Mouse (Mus musculus) heart, postnatal 0 days (tissue): Measurements from ENCODE around the gene Tcf21. TPM values are rescaled to one million over a fixed set of nuclear protein-coding genes. Genes with fewer than 3 reads are reported as not detected.

Experiments
- ATAC-seq: fragments of 200-750 bp; cut with Nextera tagmentation; 2 replicates; pipeline ENCODE4 v1.8.0; 2017; ENCODE audit warnings: low read depth, moderate number of reproducible peaks, moderate library complexity; ENCODE audit not compliant: insufficient read depth
- DNase-seq: peaks from one replicate; pipeline ENCODE4 v3.0.0-alpha.2; 2016; ENCODE audit warnings: low spot score
- H3K27ac ChIP-seq: fragments of 300-500 bp; sonication (generic); 2 replicates; pipeline ENCODE4 v1.5.1; 2014; ENCODE audit warnings: low read depth, mild to moderate bottlenecking
- H3K27me3 ChIP-seq: fragments of 300-500 bp; sonication (generic); 2 replicates; pipeline ENCODE4 v1.6.1; 2014; ENCODE audit warnings: low read length, mixed read lengths; ENCODE audit not compliant: control insufficient read depth, insufficient read depth
- H3K36me3 ChIP-seq: fragments of 300-500 bp; sonication (generic); replicated peaks from 2 replicates; pipeline ENCODE4 v1.6.1; 2014; ENCODE audit warnings: low read length, mixed read lengths; ENCODE audit not compliant: control insufficient read depth, insufficient read depth
- H3K4me1 ChIP-seq: fragments of 300-500 bp; sonication (generic); 2 replicates; pipeline ENCODE4 v1.6.1; 2014; ENCODE audit warnings: antibody characterized with exemption; ENCODE audit not compliant: control insufficient read depth, insufficient read depth
- H3K4me2 ChIP-seq: fragments of 300-500 bp; sonication (generic); 2 replicates; pipeline ENCODE4 v1.6.1; 2014; ENCODE audit warnings: low read depth, mild to moderate bottlenecking, low read length, moderate library complexity
- H3K4me3 ChIP-seq: fragments of 300-500 bp; sonication (generic); 2 replicates; pipeline ENCODE4 v1.5.1; 2014; ENCODE audit warnings: low read depth, low read length
- H3K9ac ChIP-seq: fragments of 300-500 bp; sonication (generic); replicated peaks from 2 replicates; pipeline ENCODE4 v1.6.1; 2014; ENCODE audit warnings: low read depth, low read length, mixed read lengths
- H3K9me3 ChIP-seq: fragments of 300-500 bp; sonication (generic); replicated peaks from 2 replicates; pipeline ENCODE4 v1.6.1; 2016; ENCODE audit warnings: low read length; ENCODE audit not compliant: control insufficient read depth
- CTCF ChIP-seq: IDR thresholded peaks from 2 replicates; pipeline ENCODE4 v1.5.1; 2016; ENCODE audit warnings: antibody characterized with exemption, control low read depth, low read depth
- EP300 ChIP-seq: IDR thresholded peaks from 2 replicates; pipeline ENCODE4 v1.6.1; 2016; ENCODE audit warnings: antibody characterized with exemption, low read depth
- WGBS: fragments of 180-500 bp; shearing (Covaris S2); extraction: QIAGEN DNeasy Blood & Tissue Kit; methylation state at CpG from one replicate; pipeline ENCODE4 v1.1.7; 2014; 5-methylcytosine and 5-hydroxymethylcytosine counted together
- polyA plus RNA-seq: library from polyadenylated mRNA; unstranded; fragments of >200 nt; fragmentation: Nextera tagmentation; extraction: Ambion mirVana; gene quantifications from 2 replicates; pipeline ENCODE4 v1.2.1, GENCODE M21; 2015
- total RNA-seq: library from RNA; depleted of rRNA; stranded (reverse); fragments of >200 nt; gene quantifications from 2 replicates; pipeline ENCODE4 v1.2.3, GENCODE M21; 2014; ENCODE audit warnings: low replicate concordance

The Tcf21 gene
- total and polyA plus RNA-seq, 2 experiments from 2014 or later = 21.9 to 56.9 TPM

- 29% methylated on average over 3 of the region's 3 CpGs for WGBS
These were observed 25.4 kb upstream of the Tcf21 start for GRCm38 (mm10) chr10:22845351-22845750.

DNA sequence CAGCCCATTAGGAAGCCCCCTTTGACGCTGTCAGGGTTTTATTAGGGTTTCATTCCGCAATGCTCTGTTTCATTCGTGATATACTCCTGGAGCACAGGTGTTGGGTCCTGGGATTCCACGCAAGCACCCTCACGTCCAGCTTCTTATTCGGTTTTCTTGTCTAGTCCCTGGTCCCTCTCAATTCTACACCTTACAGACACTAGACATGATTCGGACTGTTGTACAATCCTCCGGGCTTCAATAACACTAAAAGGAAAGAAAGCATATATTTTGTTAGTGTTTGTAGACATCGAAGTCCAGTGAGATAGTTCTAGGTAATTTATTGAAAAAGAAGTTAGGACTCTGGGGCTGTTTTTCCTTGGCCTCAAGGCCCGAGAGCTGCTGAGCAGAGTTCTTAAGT lies 24.8 kb upstream of the Tcf21 start:
- no peak overlapping the region for H3K4me2 ChIP-seq
- H3K36me3 ChIP-seq = no peaks in the 10 kb centered on the region
- peaks cover 30% of the 10 kb centered on the region for H3K27me3 ChIP-seq
- H3K9me3 ChIP-seq = no peaks in the 10 kb centered on the region
- H3K4me3 ChIP-seq = no peak overlapping the region
- DNase-seq (no peak), ATAC-seq (no peak)
- 0 out of 2 replicates have a peak, but pooled peaks cover 6% of the 10 kb centered on the region for H3K4me1 ChIP-seq
- TF ChIP-seq EP300 = no peak
- H3K27ac ChIP-seq = no peak overlapping the region
- WGBS = 38% methylated on average over 10 of the region's 10 CpGs
- no peak overlapping the region for H3K9ac ChIP-seq

More at GRCm38 (mm10) chr10:22845351-22845750, 25.4 kb upstream of the Tcf21 start:
- Histone ChIP-seq H3K4me3 (no peak overlapping the region), H3K9me3 (no peaks in the 10 kb centered on the region), H3K27ac (no peak overlapping the region), H3K9ac (no peak overlapping the region), H3K36me3 (no peaks in the 10 kb centered on the region), H3K4me1 (0 out of 2 replicates have a peak, but pooled peaks cover 6% of the 10 kb centered on the region), H3K27me3 (peaks cover 30% of the 10 kb centered on the region), H3K4me2 (no peak overlapping the region)
- TF ChIP-seq EP300 = no peak
- no peak for TF ChIP-seq CTCF
- DNase-seq (no peak), ATAC-seq (no peak)

DNA sequence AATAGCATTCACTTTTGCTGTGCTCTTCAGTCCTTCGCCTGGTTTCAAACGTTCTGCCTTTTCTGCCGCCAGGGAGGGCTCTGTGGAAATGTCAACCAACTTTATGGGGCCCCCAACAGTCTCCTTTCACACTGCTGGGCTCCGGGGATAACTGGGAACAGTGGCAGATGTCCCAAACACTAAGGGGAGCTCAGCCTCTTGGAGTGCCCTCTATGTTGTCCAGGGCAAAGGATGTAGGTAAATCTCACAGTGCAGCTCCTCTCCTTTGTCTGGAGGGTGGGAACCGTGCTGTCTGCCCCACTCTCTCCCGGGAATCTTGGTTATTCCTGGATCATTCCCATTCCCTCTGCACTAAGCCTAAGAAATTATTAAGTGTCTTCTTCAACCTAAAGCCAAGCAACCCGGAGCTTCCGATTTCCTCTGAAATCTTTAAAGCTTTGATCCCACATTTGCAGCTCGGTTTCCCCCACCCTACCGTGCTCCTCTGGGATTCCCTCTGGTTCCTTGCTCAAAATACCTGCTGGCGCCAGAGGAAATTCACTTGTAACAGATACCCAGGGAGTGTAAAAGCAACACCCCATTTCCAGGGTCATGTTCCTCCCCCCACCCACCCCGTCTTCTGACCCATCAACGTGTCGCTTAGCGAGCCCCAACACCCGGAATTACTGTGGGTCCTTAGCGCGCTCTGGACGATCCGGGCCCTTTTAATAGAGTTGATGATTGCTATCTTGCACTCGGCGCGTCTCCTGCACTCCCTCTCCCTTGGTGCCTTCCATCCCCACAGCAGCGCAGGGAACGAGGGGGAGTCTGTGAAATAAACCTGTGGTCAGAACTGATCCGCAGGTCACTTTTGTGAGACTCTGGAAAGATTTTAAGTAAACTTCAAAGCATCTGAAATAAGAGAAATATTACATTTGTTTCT lies 23.7 kb upstream of the Tcf21 start:
- Histone ChIP-seq H3K9ac (no peak overlapping the region), H3K27ac (no peak overlapping the region), H3K4me3 (peak overlapping the region; percentile 24), H3K36me3 (no peaks in the 10 kb centered on the region), H3K4me2 (peak overlapping the region; percentile 54), H3K9me3 (no peaks in the 10 kb centered on the region), H3K4me1 (0 out of 2 replicates have a peak, but pooled peaks cover 6% of the 10 kb centered on the region), H3K27me3 (peaks cover 33% of the 10 kb centered on the region)
- DNase-seq = no peak
- TF ChIP-seq CTCF (no peak), EP300 (no peak)
- WGBS = 2% methylated on average over 26 of the region's 26 CpGs
- ATAC-seq = no peak

GRCm38 (mm10) chr10:22842781-22843439 lies 22.9 kb upstream of the Tcf21 start:
- 10% methylated on average over 17 of the region's 17 CpGs for WGBS
- Histone ChIP-seq H3K9ac (no peak overlapping the region), H3K27ac (no peak overlapping the region)

GRCm38 (mm10) chr10:22842113-22842512 lies 22.1 kb upstream of the Tcf21 start:
- Histone ChIP-seq H3K4me3 (no peak overlapping the region), H3K4me2 (no peak overlapping the region), H3K4me1 (0 out of 2 replicates have a peak, but pooled peaks cover 6% of the 10 kb centered on the region), H3K27ac (no peak overlapping the region), H3K36me3 (no peaks in the 10 kb centered on the region), H3K9me3 (no peaks in the 10 kb centered on the region), H3K27me3 (peaks cover 33% of the 10 kb centered on the region), H3K9ac (no peak overlapping the region)
- ATAC-seq (no peak), DNase-seq (no peak)
- 26% methylated on average over 4 of the region's 4 CpGs for WGBS
- TF ChIP-seq CTCF = no peak
- no peak for TF ChIP-seq EP300

More at GRCm38 (mm10) chr10:22842781-22843439, 22.9 kb upstream of the Tcf21 start:
- Histone ChIP-seq H3K4me1 (0 out of 2 replicates have a peak, but pooled peaks cover 6% of the 10 kb centered on the region), H3K4me2 (peak overlapping the region; percentile 54; the same call in 1 of the 2 replicates), H3K9me3 (no peaks in the 10 kb centered on the region), H3K4me3 (no peak overlapping the region), H3K36me3 (no peaks in the 10 kb centered on the region), H3K27me3 (peaks cover 33% of the 10 kb centered on the region)
- ATAC-seq (no peak), DNase-seq (no peak)
- no peak for TF ChIP-seq CTCF
- no peak for TF ChIP-seq EP300
